Mouse (Mus musculus) heart, embryonic 14.5 days (tissue): ENCODE data around the gene Chil1. TPM values are rescaled to one million over a fixed set of nuclear protein-coding genes. Genes with fewer than 3 reads are reported as not detected.

Source experiments
- ATAC-seq: fragments of 200-750 bp; cut with Nextera tagmentation; 2 replicates; pipeline ENCODE4 v1.8.0; 2017; ENCODE audit warnings: low read depth, moderate TSS enrichment; ENCODE audit not compliant: insufficient number of reproducible peaks, insufficient read depth, low FRiP score
- H3K27ac ChIP-seq, 2 experiments: fragments of 200-500 bp in 1 of 2; fragments of 300-500 bp in 1 of 2; sonication (generic) in 1 of 2; replicated peaks in 1 of 2; 2 replicates each; pipeline ENCODE4 v1.5.1; 2012 to 2014; ENCODE audit warnings: low read depth in 2 of 2, low read length in 2 of 2, control low read depth in 1 of 2, mild to moderate bottlenecking in 1 of 2, mixed read lengths in 1 of 2; ENCODE audit not compliant: control insufficient read depth in 1 of 2, insufficient read depth in 1 of 2
- H3K27me3 ChIP-seq: fragments of 300-500 bp; sonication (generic); 2 replicates; pipeline ENCODE4 v1.6.1; 2014; ENCODE audit warnings: mild to moderate bottlenecking, low read length, control low read depth; ENCODE audit not compliant: control insufficient read depth, insufficient read depth
- H3K36me3 ChIP-seq: fragments of 300-500 bp; sonication (generic); 2 replicates; pipeline ENCODE4 v1.6.1; 2014; ENCODE audit warnings: mild to moderate bottlenecking, control low read depth, low read length, mixed read lengths; ENCODE audit not compliant: control insufficient read depth, insufficient read depth
- H3K4me1 ChIP-seq, 2 experiments: fragments of 200-500 bp in 1 of 2; fragments of 300-500 bp in 1 of 2; sonication (generic) in 1 of 2; 2 replicates each; pipeline ENCODE4 v1.6.1; 2012 to 2014; ENCODE audit warnings: low read length in 2 of 2, control low read depth in 1 of 2, mixed read lengths in 1 of 2; ENCODE audit not compliant: control insufficient read depth in 2 of 2, insufficient read depth in 2 of 2
- H3K4me2 ChIP-seq: fragments of 300-500 bp; sonication (generic); 2 replicates; pipeline ENCODE4 v1.6.1; 2014; ENCODE audit warnings: mild to moderate bottlenecking, low read length
- H3K4me3 ChIP-seq, 2 experiments: fragments of 200-500 bp in 1 of 2; fragments of 300-500 bp in 1 of 2; sonication (generic) in 1 of 2; 2 replicates each; pipeline ENCODE4 v1.5.1; 2012 to 2014; ENCODE audit warnings: low read length in 2 of 2, mild to moderate bottlenecking in 2 of 2, control low read depth in 1 of 2, low read depth in 1 of 2, moderate library complexity in 1 of 2; ENCODE audit not compliant: control insufficient read depth in 1 of 2, insufficient read depth in 1 of 2
- H3K9ac ChIP-seq: fragments of 300-500 bp; sonication (generic); 2 replicates; pipeline ENCODE4 v1.6.1; 2014; ENCODE audit warnings: mild to moderate bottlenecking, low read length
- H3K9me3 ChIP-seq: fragments of 300-500 bp; sonication (generic); 2 replicates; pipeline ENCODE4 v1.6.1; 2016; ENCODE audit warnings: low read length, control low read depth; ENCODE audit not compliant: control insufficient read depth
- WGBS: fragments of 180-500 bp; shearing (Covaris S2); extraction: QIAGEN DNeasy Blood & Tissue Kit; methylation state at CpG from one replicate; pipeline ENCODE4 v1.1.7; 2014; 5-methylcytosine and 5-hydroxymethylcytosine counted together
- polyA plus RNA-seq: library from polyadenylated mRNA; unstranded; fragments of >200 nt; fragmentation: Nextera tagmentation; extraction: Ambion mirVana; gene quantifications from 2 replicates; pipeline ENCODE4 v1.2.1, GENCODE M21; 2014

The Chil1 gene
- polyA plus RNA-seq, 1 experiment from 2014 or later, result 1.5 TPM

GRCm38 (mm10) chr1:134210179-134210755, 28.3 kb downstream of the Chil1 start:
- WGBS, result 69% methylated on average over 6 of the region's 6 CpGs
- Histone ChIP-seq H3K9me3 (no peaks in the 10 kb centered on the region; the same call in 1 of the 2 replicates), H3K36me3 (no peaks in the 10 kb centered on the region), H3K9ac (no peak overlapping the region), H3K27me3 (no peaks in the 10 kb centered on the region), H3K4me2 (no peak overlapping the region), H3K4me1 (peaks cover 18 to 29% of the 10 kb centered on the region in 2 experiments), H3K27ac (no peak overlapping the region), H3K4me3 (no peak overlapping the region)
- no peak for ATAC-seq

GRCm38 (mm10) chr1:134211043-134211442, 29.1 kb downstream of the Chil1 start:
- Histone ChIP-seq H3K9ac (no peak overlapping the region), H3K36me3 (no peaks in the 10 kb centered on the region), H3K4me1 (peaks cover 17 to 26% of the 10 kb centered on the region in 2 experiments), H3K9me3 (no peaks in the 10 kb centered on the region; the same call in 1 of the 2 replicates), H3K4me3 (no peak overlapping the region), H3K27me3 (no peaks in the 10 kb centered on the region), H3K27ac (no peak overlapping the region), H3K4me2 (no peak overlapping the region)
- 52% methylated on average over 6 of the region's 6 CpGs for WGBS
- no peak for ATAC-seq

GRCm38 (mm10) chr1:134211631-134212030, 29.7 kb downstream of the Chil1 start:
- no peak overlapping the region for H3K4me2 ChIP-seq
- no peak overlapping the region for H3K4me3 ChIP-seq
- no peak overlapping the region for H3K27ac ChIP-seq
- H3K9ac ChIP-seq, result no peak overlapping the region
- no peaks in the 10 kb centered on the region; the same call in 1 of the 2 replicates for H3K9me3 ChIP-seq
- H3K27me3 ChIP-seq, result no peaks in the 10 kb centered on the region
- H3K36me3 ChIP-seq, result no peaks in the 10 kb centered on the region
- ATAC-seq, result no peak
- 44% methylated on average over 2 of the region's 2 CpGs for WGBS
- H3K4me1 ChIP-seq, result peaks cover 17 to 28% of the 10 kb centered on the region in 2 experiments; a peak in 3 of 4 replicates

GRCm38 (mm10) chr1:134212351-134212750, 30.4 kb downstream of the Chil1 start:
- peaks cover 22 to 35% of the 10 kb centered on the region in 2 experiments for H3K4me1 ChIP-seq
- no peak overlapping the region for H3K27ac ChIP-seq
- ATAC-seq, result no peak

GRCm38 (mm10) chr1:134213405-134213804, 31.4 kb downstream of the Chil1 start:
- no peaks in the 10 kb centered on the region for H3K9me3 ChIP-seq
- 32% methylated on average over 7 of the region's 7 CpGs for WGBS
- no peak; the same call in 1 of the 2 replicates for ATAC-seq
- no peak overlapping the region for H3K27ac ChIP-seq
- no peak overlapping the region for H3K9ac ChIP-seq
- no peak overlapping the region for H3K4me2 ChIP-seq
- H3K4me1 ChIP-seq, result peaks cover 24 to 42% of the 10 kb centered on the region in 2 experiments
- no peaks in the 10 kb centered on the region for H3K27me3 ChIP-seq
- H3K36me3 ChIP-seq, result no peaks in the 10 kb centered on the region
- H3K4me3 ChIP-seq, result no peak overlapping the region

More at GRCm38 (mm10) chr1:134212351-134212750, 30.4 kb downstream of the Chil1 start:
- H3K4me2 ChIP-seq, result no peak overlapping the region
- no peaks in the 10 kb centered on the region; the same call in 1 of the 2 replicates for H3K9me3 ChIP-seq
- no peaks in the 10 kb centered on the region for H3K27me3 ChIP-seq
- WGBS, result 80% methylated on average over 5 of the region's 6 CpGs
- no peak overlapping the region for H3K4me3 ChIP-seq
- H3K36me3 ChIP-seq, result no peaks in the 10 kb centered on the region
- H3K9ac ChIP-seq, result no peak overlapping the region

GRCm38 (mm10) chr1:134215059-134215458, 33.1 kb downstream of the Chil1 start:
- H3K9me3 ChIP-seq, result no peaks in the 10 kb centered on the region
- no peaks in the 10 kb centered on the region for H3K36me3 ChIP-seq
- whole genome bisulfite sequencing, result 82% methylated on average over 7 of the region's 7 CpGs
- ATAC-seq, result no peak
- no peak overlapping the region for H3K4me3 ChIP-seq
- H3K4me2 ChIP-seq, result no peak overlapping the region
- peaks cover 24 to 42% of the 10 kb centered on the region in 2 experiments for H3K4me1 ChIP-seq
- H3K27ac ChIP-seq, result no peak overlapping the region
- no peak overlapping the region for H3K9ac ChIP-seq
- no peaks in the 10 kb centered on the region for H3K27me3 ChIP-seq

GRCm38 (mm10) chr1:134215751-134216628, 34.0 kb downstream of the Chil1 start:
- WGBS, result 37% methylated on average over 11 of the region's 11 CpGs

More at GRCm38 (mm10) chr1:134215751-134216628, 34.0 kb downstream of the Chil1 start:
- Histone ChIP-seq H3K4me1 (peaks cover 20 to 42% of the 10 kb centered on the region in 2 experiments), H3K4me2 (no peak overlapping the region), H3K36me3 (no peaks in the 10 kb centered on the region), H3K27ac (no peak overlapping the region), H3K9ac (0 out of 2 replicates have a peak overlapping the region, but pooled peaks have one; percentile 21), H3K9me3 (no peaks in the 10 kb centered on the region), H3K4me3 (no peak overlapping the region), H3K27me3 (no peaks in the 10 kb centered on the region)
- no peak for ATAC-seq
